Mouse (Mus musculus) ES-E14 (cell line): ENCODE measurements around the gene Lypd6b. TPM values are rescaled to one million over a fixed set of nuclear protein-coding genes. Genes with fewer than 3 reads are reported as not detected.

ENCODE experiments used
- DNase-seq: peaks from one replicate; pipeline ENCODE4 v3.0.0-alpha.2; 2013; ENCODE audit warnings: low read depth, low spot score
- H3K27ac ChIP-seq: 2 replicates; pipeline ENCODE4 v1.5.1; 2012; ENCODE audit warnings: low read depth, mild to moderate bottlenecking, low read length, moderate library complexity, mixed read lengths; ENCODE audit not compliant: poor library complexity, insufficient read depth, severe bottlenecking
- H3K36me3 ChIP-seq: 2 replicates; pipeline ENCODE4 v1.6.1; 2012; ENCODE audit warnings: mild to moderate bottlenecking, low read length, moderate library complexity, mixed read lengths; ENCODE audit not compliant: control insufficient read depth, poor library complexity, insufficient read depth, severe bottlenecking
- H3K4me1 ChIP-seq, 2 experiments: fragments of 150-350 bp in 1 of 2; sonication (generic) in 1 of 2; 2 replicates each; pipeline ENCODE4 v1.6.1; 2012; ENCODE audit warnings: low read length in 2 of 2, mild to moderate bottlenecking in 1 of 2, mixed read lengths in 1 of 2; ENCODE audit not compliant: control insufficient read depth in 2 of 2, insufficient read depth in 2 of 2, poor library complexity in 1 of 2
- H3K4me3 ChIP-seq, 2 experiments: fragments of 150-350 bp in 1 of 2; sonication (generic) in 1 of 2; 2 replicates each; pipeline ENCODE4 v1.5.1; 2012; ENCODE audit warnings: low read length in 2 of 2, low read depth in 1 of 2, mild to moderate bottlenecking in 1 of 2, mixed read lengths in 1 of 2; ENCODE audit not compliant: insufficient read depth in 1 of 2, poor library complexity in 1 of 2, severe bottlenecking in 1 of 2
- H3K9ac ChIP-seq: 2 replicates; pipeline ENCODE4 v1.6.1; 2012; ENCODE audit warnings: low read depth, mild to moderate bottlenecking, low read length, mixed read lengths; ENCODE audit not compliant: poor library complexity, insufficient read depth, severe bottlenecking
- H3K9me3 ChIP-seq: fragments of 150-350 bp; sonication (generic); 2 replicates; pipeline ENCODE4 v1.6.1; 2012; ENCODE audit warnings: low read depth, mild to moderate bottlenecking, low read length; ENCODE audit not compliant: control insufficient read depth, insufficient read depth
- CHD2 ChIP-seq: IDR thresholded peaks from 2 replicates; pipeline ENCODE4 v1.6.1; 2014; ENCODE audit warnings: mild to moderate bottlenecking, low read depth, low read length, inconsistent platforms
- HCFC1 ChIP-seq: IDR thresholded peaks from 2 replicates; pipeline ENCODE4 v1.6.1; 2012; ENCODE audit warnings: low read length, inconsistent platforms, borderline replicate concordance; ENCODE audit not compliant: insufficient read depth
- MAFK ChIP-seq: IDR thresholded peaks from 2 replicates; pipeline ENCODE4 v1.6.1; 2014; ENCODE audit warnings: mild to moderate bottlenecking, low read depth, low read length, inconsistent platforms; ENCODE audit not compliant: insufficient read depth
- ZC3H11A ChIP-seq: IDR thresholded peaks from 2 replicates; pipeline ENCODE4 v1.6.1; 2012; ENCODE audit warnings: low read depth, mild to moderate bottlenecking, inconsistent platforms, low read length, borderline replicate concordance
- ZNF384 ChIP-seq: IDR thresholded peaks from 2 replicates; pipeline ENCODE4 v1.6.1; 2012; ENCODE audit warnings: low read depth, low read length, inconsistent platforms
- in situ Hi-C, 2 experiments: fragments of 600-800 bp; cut with MboI; formaldehyde crosslinking; loops; one replicate each; pipeline ENCODE4 v1.15.1; 2025; ENCODE audit warnings: low sequenced_read_pairs in 2 of 2, inconsistent platforms in 1 of 2; ENCODE audit not compliant: unreplicated experiment in 2 of 2
- total RNA-seq: library from RNA; depleted of rRNA; stranded (reverse); fragments of 300-350 nt; gene quantifications from 2 replicates; pipeline ENCODE4 v1.2.3, GENCODE M21; 2012

Lypd6b gene
- total RNA-seq, 1 experiment, result 0.18 TPM

DNA sequence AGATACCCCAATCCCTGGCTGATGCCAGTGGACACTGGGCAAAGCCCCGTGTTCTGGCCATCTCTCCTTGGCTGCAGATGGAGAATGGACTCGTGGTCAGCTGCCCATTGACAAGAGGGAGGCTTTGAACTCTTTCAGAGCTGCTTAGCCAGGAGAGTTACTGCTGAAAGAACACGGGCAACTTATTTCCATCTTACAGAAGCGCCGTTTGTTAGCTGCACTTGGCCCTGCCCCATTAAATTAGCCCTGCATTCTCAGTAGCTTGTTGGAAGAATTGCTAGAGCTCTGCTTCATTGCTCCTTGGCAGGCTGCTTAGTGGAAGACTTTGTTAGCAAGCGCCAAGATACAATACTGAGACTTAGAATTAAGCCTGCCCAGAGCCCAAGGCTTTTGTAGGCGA, 81.6 kb downstream of the Lypd6b start:
- Histone ChIP-seq H3K4me1 (no peaks in the 10 kb centered on the region), H3K9me3 (no peaks in the 10 kb centered on the region), H3K9ac (no peak overlapping the region), H3K36me3 (no peaks in the 10 kb centered on the region), H3K27ac (no peak overlapping the region), H3K4me3 (no peak overlapping the region)
- DNase-seq, result no peak
- in situ Hi-C loops, result no loop called here
- TF ChIP-seq HCFC1 (no peak), MAFK (no peak), ZC3H11A (no peak), CHD2 (no peak), ZNF384 (no peak)

DNA sequence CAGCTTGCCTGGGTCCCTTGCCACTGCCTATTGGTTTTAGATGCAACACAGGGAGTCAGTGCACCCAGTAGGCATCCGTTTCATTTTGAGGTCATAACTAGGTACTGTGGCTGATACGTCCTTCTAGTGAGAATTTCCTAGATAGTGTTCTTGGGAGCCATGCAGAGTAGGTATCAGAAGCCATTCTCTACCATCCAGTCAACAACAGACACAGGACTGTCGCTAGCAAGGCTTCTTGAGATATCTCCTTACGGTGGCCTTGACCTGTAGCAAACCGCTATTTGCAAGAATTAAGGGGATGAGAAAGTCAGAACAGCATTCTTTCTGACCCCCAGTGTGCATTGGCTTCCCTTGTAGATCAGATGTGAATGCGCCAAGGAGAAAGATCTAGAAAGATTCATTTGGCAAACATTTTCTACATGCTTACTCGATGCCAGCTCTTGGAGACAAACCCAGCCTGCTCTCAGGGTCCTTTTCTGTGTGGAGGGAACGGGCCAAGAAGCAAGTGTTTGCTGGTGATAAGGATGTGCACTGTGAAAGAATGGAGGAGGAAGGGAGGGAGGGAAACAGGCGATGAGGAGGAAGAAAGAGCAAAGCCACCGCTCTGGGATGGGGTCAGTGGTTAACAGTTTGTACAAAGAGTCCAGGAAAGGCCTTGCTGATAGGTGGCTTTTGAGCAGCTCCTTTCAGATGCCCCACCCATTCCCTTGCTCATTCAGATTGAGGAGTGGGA, 82.5 kb downstream of the Lypd6b start:
- H3K36me3 ChIP-seq, result no peaks in the 10 kb centered on the region
- no peak overlapping the region for H3K27ac ChIP-seq
- no peaks in the 10 kb centered on the region for H3K9me3 ChIP-seq
- no peak overlapping the region for H3K9ac ChIP-seq
- H3K4me3 ChIP-seq, result no peak overlapping the region
- in situ Hi-C loops, result no loop called here
- no peak for DNase-seq
- TF ChIP-seq CHD2, result no peak
- no peak for TF ChIP-seq MAFK
- TF ChIP-seq ZC3H11A, result no peak
- TF ChIP-seq HCFC1, result no peak
- no peak for TF ChIP-seq ZNF384
- H3K4me1 ChIP-seq, result no peaks in the 10 kb centered on the region

DNA sequence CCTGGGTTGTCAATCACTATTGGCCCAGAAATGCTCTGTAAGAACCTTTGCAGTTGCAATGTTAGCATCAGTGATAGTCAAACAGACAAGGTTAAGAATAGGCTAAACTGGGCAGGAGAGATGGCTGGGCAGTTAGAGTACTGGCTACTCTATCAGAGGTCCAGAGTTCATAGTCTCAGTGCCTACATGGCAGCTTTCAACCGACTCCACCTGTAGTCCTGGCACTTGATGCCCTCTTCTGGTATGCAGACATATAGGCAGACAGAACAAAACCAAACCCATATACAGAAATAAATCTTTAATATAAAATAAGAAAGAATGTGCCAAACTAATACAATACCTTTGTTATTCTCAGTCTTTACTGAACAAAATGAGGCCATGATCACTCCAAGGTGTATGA, 83.5 kb downstream of the Lypd6b start:
- DNase-seq, result no peak
- Histone ChIP-seq H3K4me1 (no peaks in the 10 kb centered on the region), H3K36me3 (no peaks in the 10 kb centered on the region), H3K27ac (no peak overlapping the region), H3K9me3 (no peaks in the 10 kb centered on the region), H3K4me3 (no peak overlapping the region), H3K9ac (no peak overlapping the region)
- in situ Hi-C loops, result no loop called here
- TF ChIP-seq ZNF384, result no peak
- no peak for TF ChIP-seq HCFC1
- TF ChIP-seq MAFK, result no peak
- no peak for TF ChIP-seq CHD2
- TF ChIP-seq ZC3H11A, result no peak

DNA sequence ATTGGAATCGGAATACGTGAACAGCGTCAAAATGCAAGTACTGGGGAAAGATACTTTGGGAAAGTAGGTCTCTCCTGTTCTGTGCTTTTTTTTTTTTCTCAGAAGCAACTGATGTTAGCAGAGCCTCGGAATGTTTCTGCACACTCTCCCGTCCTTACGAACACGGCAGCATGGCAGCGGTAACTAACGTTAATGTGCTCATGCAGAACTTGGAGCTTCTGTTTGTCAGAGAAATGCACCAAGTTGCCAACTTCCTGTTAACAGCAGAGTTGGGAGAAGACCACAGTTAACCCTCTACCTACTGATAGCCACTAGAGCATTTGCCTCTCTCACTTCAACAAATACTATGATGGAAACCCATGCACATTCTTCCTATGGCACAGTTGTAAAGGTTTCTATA, 93.0 kb downstream of the Lypd6b start:
- Histone ChIP-seq H3K27ac (no peak overlapping the region), H3K4me3 (no peak overlapping the region), H3K9ac (no peak overlapping the region), H3K9me3 (no peaks in the 10 kb centered on the region), H3K4me1 (peaks cover 0 to 6% of the 10 kb centered on the region in 2 experiments; a peak in 1 of 4 replicates), H3K36me3 (no peaks in the 10 kb centered on the region)
- TF ChIP-seq CHD2 (no peak), MAFK (no peak), HCFC1 (no peak), ZNF384 (no peak), ZC3H11A (no peak)
- no peak for DNase-seq
- in situ Hi-C loops, result no loop called here

DNA sequence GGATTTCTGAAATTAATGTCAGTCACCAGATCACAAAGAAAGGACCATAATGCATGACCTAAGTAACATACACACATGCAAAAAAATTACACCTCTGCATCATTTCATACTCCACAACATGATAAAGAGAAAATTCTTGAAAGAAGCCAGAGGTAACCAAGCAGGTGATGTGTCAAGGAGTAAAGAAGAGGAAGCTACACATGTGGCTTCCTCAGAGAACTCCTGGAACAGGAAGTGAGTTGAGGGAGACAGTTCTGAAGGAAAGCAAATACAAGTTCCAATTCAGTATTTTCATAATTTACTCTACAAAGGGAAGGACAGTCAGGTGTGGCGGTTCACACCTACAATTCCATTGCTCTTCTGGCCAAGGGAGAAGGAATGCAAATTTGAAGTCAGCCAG, 93.5 kb downstream of the Lypd6b start:
- no peak for DNase-seq
- in situ Hi-C loops, result no loop called here
- H3K4me3 ChIP-seq, result no peak overlapping the region
- H3K27ac ChIP-seq, result no peak overlapping the region
- no peaks in the 10 kb centered on the region for H3K36me3 ChIP-seq
- no peaks in the 10 kb centered on the region for H3K9me3 ChIP-seq
- no peak overlapping the region for H3K9ac ChIP-seq
- peaks cover 0 to 6% of the 10 kb centered on the region in 2 experiments; a peak in 1 of 4 replicates for H3K4me1 ChIP-seq
- no peak for TF ChIP-seq MAFK
- TF ChIP-seq ZNF384, result no peak
- TF ChIP-seq ZC3H11A, result no peak
- TF ChIP-seq CHD2, result no peak
- TF ChIP-seq HCFC1, result no peak
